Mouse (Mus musculus) embryonic fibroblast, embryonic 13.5 days (primary cell): Measurements from ENCODE around the gene Kifc1.

Experiments used
- CTCF ChIP-seq: IDR thresholded peaks from 2 replicates; pipeline ENCODE4 v1.5.1; 2011; ENCODE audit warnings: mild to moderate bottlenecking, control low read depth, low read length, moderate library complexity, borderline replicate concordance; ENCODE audit not compliant: insufficient read depth
- POLR2A ChIP-seq: IDR thresholded peaks from 2 replicates; pipeline ENCODE4 v1.6.1; 2011; ENCODE audit warnings: low read depth, mild to moderate bottlenecking, control low read depth, low read length, moderate library complexity

GRCm38 (mm10) chr17:33899642-33900041 lies 9.2 kb upstream of the Kifc1 start:
- TF ChIP-seq CTCF (no peak), POLR2A (no peak)
